Mouse (Mus musculus) T-helper 17 cell (primary cell): ENCODE measurements around the gene Usp17lb.
"Not testable (repeated sequence)": the region's sequence is repeated elsewhere in the genome, so short reads cannot be mapped to it uniquely, and the experiment has no call there.

Experiments used
- in situ Hi-C, 2 experiments: fragments of 300-600 bp; cut with MboI, MseI; formaldehyde crosslinking; loops; 1 replicate in 1 of 2; 2 replicates in 1 of 2; pipeline ENCODE4 v1.15.1; 2025; ENCODE audit warnings: high pct_unique_total_duplicates in 2 of 2

Gene Usp17lb

DNA sequence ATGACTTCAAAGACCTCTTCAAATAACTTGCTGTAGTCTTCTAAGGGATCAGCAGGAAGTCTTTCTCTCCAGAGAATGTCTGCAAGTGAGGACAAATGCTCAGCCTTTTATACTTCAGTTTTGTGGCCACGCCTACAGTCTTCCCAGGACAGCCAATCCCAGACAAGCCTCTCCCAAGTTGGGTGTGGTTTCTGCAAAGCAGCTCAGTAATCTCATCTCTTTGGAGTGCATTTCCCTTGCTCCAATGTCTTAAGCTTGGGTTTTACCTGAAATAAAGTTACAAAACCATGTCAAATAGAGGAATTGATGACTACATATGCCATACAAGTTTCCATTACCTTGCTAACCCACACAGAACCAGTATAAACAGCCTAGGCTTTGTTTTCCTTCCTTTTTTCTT, at the start of gene Usp17lb:
Gene Usp17lb (minus strand): TSS at position 101 of the 400 bp plus-strand sequence.
- in situ Hi-C loops = no loop called here

DNA sequence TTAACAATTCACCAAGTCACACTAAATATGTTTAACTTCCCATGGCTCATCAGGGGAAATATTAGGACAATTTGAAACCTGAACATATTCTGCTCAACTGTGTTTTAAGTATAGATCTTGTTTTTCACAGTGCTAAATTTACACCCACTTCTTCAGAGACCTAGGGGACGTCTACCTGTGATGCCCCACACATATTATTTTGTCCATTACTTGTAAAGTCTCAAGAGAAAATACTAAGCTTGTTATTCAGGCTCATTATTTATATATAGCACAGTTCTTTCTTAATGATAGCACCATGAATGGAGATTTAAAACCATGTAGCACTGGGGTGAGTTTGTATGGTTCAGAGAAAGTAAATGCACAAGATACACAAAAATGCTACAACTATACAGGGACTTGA, 35.3 kb upstream of the Usp17lb start, which contains the start of gene Olfr665:
Gene Olfr665 (plus strand): TSS at position 301 of the 400 bp plus-strand sequence.
- in situ Hi-C loops = no loop called here

DNA sequence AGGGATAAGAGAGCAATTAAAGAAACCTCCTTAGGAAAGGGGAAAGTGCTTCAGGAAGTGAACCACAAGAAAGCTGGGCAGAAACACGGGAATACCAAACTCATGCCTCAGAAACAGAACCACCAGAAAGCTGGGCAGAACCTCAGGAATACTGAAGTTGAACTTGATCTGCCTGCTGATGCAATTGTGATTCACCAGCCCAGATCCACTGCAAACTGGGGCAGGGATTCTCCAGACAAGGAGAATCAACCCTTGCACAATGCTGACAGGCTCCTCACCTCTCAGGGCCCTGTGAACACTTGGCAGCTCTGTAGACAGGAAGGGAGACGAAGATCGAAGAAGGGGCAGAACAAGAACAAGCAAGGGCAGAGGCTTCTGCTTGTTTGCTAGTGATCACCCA, 19.0 kb upstream of the Usp17lb start:
- in situ Hi-C loops = loop anchor here in 1 of 2 experiments (10.0 kb wide), 1 partner anchor 567 kb away; no protein-coding TSS in a partner anchor

DNA sequence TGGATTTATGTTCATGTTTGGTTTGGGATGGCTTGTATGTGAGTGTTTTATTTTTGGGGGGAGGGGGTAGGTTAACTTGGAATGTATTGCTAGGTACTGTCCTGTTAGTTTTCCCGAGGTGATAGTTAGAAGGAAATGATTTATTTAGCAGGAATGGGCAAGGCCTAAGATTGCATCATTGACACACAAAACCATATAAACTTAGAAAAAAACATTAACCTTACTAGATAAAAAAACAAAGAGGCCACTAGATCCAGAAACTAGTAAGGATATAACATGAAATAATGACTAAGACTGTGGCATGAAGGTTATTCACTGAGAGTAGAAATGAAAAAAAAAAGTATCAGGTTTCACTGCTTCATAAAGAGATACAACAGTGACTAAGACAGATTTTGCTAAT, 15.3 kb upstream of the Usp17lb start:
- in situ Hi-C loops = no loop called here

DNA sequence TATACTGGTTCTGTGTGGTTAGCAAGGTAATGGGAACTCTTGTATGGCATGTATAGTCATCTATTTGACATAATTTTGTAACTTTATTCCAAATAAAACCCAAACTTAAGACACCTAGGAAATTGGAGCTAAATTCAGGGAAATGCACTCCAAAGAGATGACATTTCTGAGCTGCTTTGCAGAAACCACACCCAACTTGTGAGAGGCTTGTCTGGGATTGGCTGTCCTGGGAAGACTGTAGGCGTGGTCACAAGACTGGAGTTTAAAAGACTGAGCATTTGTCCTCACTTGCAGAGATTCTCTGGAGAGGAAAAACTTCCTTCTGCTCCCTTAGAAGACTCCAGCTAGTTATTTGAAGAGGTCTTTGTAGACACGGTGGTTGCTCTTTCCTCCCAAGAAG, 14.3 kb upstream of the Usp17lb start, which contains the start of gene Usp17la:
Gene Usp17la (plus strand): TSS at position 301 of the 400 bp plus-strand sequence.
- in situ Hi-C loops = not testable (repeated sequence)

DNA sequence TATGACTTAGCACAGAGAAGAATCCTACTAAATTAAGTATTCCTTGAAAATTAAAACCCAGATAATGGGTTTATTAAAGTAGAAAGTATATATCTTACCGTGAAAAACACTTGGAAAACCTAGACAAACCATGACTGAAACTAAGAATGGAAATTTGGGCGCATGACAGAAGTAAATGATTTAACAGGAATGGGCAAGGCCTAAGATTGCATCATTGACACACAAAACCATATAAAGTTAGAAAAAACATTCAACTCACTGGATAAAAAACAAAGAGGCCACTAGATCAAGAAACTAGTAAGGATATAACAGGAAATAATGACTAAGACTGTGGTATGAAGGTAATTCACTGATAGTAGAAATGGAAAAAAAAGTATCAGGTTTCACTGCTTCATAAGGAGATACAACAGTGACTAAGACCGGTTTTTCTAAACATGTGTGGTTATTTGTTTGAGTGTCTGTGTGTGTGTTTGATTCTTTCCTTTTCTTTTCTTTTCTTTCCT, 12.9 kb upstream of the Usp17lb start:
- in situ Hi-C loops = no loop called here

DNA sequence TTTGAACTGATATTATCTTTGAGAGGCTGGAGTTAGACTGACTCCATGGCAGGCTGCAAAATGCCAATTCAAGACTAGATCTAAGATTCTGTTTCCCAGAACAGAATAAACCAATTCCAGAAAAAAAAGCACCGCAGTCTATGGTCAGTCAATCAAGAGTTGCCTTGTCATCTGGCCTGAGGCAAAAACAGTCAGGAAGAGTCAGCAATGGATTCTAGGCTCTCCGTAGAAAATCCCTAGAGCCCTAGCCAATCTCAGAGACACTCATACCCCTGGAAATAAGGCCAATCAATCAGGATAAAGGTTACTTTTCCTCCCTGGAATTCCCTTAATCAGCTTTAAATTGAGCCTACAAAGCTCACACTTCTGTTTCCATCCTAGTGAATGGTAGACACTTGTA, 9.1 kb upstream of the Usp17lb start:
- in situ Hi-C loops = not testable (repeated sequence)

DNA sequence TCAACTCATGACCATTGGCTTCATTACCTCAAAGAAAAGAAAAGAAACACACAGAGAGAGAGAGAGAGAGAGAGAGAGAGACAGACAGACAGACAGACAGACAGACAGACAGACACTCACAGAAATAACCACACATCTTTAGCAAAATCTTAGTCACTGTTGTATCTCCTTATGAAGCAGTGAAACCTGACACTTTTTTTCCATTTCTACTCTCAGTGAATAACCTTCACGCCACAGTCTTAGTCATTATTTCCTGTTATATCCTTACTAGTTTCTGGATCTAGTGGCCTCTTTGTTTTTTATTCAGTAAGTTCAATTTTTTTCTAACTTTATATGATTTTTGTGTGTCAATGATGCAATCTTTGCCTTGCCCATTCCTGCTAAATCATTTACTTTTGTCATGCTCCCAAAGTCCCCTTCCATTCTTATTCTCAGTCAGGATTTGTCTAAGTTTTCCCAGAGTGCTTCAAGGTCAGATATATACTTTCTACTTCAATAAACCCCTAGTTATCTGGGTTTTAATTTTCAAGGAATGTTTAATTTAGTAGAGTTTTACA, 1.4 kb upstream of the Usp17lb start:
- in situ Hi-C loops = no loop called here

DNA sequence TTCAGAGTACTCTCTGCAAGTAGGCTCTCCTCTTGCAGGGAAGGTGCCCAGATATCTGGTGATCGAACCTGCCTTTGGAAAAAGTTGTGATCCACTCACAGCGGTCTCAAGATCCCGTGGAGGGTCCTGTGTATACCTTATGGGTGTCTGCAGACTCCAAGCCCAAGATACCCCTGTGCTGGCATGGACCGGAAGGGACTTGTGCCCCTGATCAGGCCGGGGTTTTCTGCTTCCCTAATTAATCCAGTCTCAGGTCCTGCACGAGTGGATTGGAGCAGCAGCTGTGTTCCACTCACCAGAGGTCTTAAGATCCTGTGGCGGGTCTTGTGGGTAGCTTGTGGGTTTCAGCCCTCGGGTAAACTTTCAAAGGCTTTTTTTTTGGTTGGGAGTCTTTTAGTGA, 32.1 kb downstream of the Usp17lb start:
- in situ Hi-C loops = not testable (repeated sequence)

DNA sequence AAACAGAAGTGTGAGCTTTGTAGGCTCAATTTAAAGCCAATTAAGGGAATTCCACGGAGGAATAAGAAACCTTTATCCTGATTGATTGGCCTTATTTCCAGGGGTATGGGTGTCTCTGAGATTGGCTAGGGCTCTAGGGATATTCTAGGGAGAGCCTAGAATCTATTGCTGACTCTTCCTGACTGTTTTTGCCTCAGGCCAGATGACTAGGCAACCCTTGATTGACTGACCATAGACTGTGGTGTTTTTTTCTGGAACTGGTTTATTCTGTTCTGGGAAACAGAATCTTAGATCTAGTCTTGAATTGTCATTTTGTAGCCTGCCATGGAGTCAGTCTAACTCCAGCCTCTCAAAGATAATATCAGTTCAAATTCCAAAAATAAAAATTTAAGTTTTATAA, 51.6 kb downstream of the Usp17lb start:
- in situ Hi-C loops = loop anchor here in 1 of 2 experiments (25.0 kb wide), 1 partner anchor 1378 kb away; the partner anchor contains the start of gene Usp17lc
